Mouse (Mus musculus): ENCODE data around the gene Prss16. TPM values are rescaled to one million over a fixed set of nuclear protein-coding genes. Genes with fewer than 3 reads are reported as not detected.

Prss16 gene
- polyA plus RNA-seq, 1 experiment from 2014 or later = 0.10 TPM

DNA sequence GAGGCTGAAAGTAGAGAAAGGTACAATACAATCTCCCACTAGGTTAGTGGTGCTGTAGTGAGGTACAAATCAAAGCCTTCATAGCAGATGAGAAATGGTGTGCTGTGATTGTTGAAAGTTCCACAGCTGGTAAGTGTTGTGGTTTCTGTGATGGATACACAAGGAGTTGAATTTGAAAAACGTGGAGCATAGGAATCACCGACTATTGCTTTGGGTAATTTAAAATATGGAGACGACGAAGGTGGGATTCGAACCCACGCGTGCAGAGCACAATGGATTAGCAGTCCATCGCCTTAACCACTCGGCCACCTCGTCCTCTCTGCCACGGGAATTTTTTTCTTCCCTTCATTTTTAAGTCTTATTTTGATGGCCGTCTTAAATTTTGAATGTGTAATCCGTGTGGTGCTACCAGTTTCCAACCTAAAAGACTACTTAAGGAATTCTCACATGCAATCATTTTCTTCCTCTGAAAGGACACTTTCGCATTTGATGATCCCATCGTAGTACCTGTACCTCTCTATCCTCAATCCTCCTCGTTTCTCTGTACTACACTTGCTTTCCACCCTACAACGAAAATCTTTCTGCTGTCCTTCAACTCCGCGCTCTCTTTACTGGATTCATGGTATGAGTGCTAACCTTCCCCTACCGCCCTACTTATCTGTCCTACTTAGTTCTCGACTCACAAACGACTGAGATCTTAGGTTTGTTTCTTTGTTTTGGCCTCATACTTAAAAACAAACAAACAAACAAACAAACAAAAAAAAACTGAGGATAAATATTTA, 15.4 kb downstream of the Prss16 start:
- H3K9me3 ChIP-seq (replicated peaks; ENCODE audit: control insufficient read depth, low read length) = no peaks in the 10 kb centered on the region; the same call in 1 of the 2 replicates
- ATAC-seq (no peak), DNase-seq (ENCODE audit: low spot score) (peak; percentile 39)
- no peak overlapping the region for H3K4me3 ChIP-seq (ENCODE audit: low read depth, low read length)
- H3K36me3 ChIP-seq (ENCODE audit: control insufficient read depth, insufficient read depth, low read length) = no peaks in the 10 kb centered on the region
- peaks cover 11% of the 10 kb centered on the region; the same call in 1 of the 2 replicates for H3K4me1 ChIP-seq (ENCODE audit: control insufficient read depth, insufficient read depth, low read length)
- H3K9ac ChIP-seq (ENCODE audit: low read length) = no peak overlapping the region
- 1% methylated on average over 22 of the region's 22 CpGs for WGBS
- H3K27me3 ChIP-seq (replicated peaks; ENCODE audit: control insufficient read depth, insufficient read depth, low read length) = peaks cover 34% of the 10 kb centered on the region
- no peak overlapping the region for H3K27ac ChIP-seq (ENCODE audit: low read depth, low read length)
- no peak overlapping the region for H3K4me2 ChIP-seq (ENCODE audit: low read length)

GRCm38 (mm10) chr13:21992550-21992949, 17.0 kb downstream of the Prss16 start:
- no peak overlapping the region for H3K4me2 ChIP-seq (ENCODE audit: low read length)
- DNase-seq (ENCODE audit: low spot score) (no peak), ATAC-seq (no peak)
- no peaks in the 10 kb centered on the region; the same call in 1 of the 2 replicates for H3K9me3 ChIP-seq (replicated peaks; ENCODE audit: control insufficient read depth, low read length)
- H3K36me3 ChIP-seq (ENCODE audit: control insufficient read depth, insufficient read depth, low read length) = no peaks in the 10 kb centered on the region
- no peak overlapping the region for H3K9ac ChIP-seq (ENCODE audit: low read length)
- WGBS = 86% methylated on average over 5 of the region's 5 CpGs
- peaks cover 18% of the 10 kb centered on the region for H3K27me3 ChIP-seq (replicated peaks; ENCODE audit: control insufficient read depth, insufficient read depth, low read length)
- H3K27ac ChIP-seq (ENCODE audit: low read depth, low read length) = no peak overlapping the region
- peaks cover 11% of the 10 kb centered on the region; the same call in 1 of the 2 replicates for H3K4me1 ChIP-seq (ENCODE audit: control insufficient read depth, insufficient read depth, low read length)
- no peak overlapping the region for H3K4me3 ChIP-seq (ENCODE audit: low read depth, low read length)

- no peak for ATAC-seq
- WGBS = 81% methylated on average over 2 of the region's 2 CpGs
- Histone ChIP-seq H3K4me3 (ENCODE audit: low read depth, low read length) (no peak overlapping the region), H3K9me3 (replicated peaks; ENCODE audit: control insufficient read depth, low read length) (no peaks in the 10 kb centered on the region), H3K4me2 (ENCODE audit: low read length) (no peak overlapping the region), H3K9ac (ENCODE audit: low read length) (no peak overlapping the region), H3K27me3 (replicated peaks; ENCODE audit: control insufficient read depth, insufficient read depth, low read length) (peaks cover 31% of the 10 kb centered on the region), H3K36me3 (ENCODE audit: control insufficient read depth, insufficient read depth, low read length) (no peaks in the 10 kb centered on the region), H3K4me1 (ENCODE audit: control insufficient read depth, insufficient read depth, low read length) (peaks cover 5% of the 10 kb centered on the region; the same call in 1 of the 2 replicates), H3K27ac (ENCODE audit: low read depth, low read length) (no peak overlapping the region)
- no peak for DNase-seq (ENCODE audit: low spot score)
These were observed 25.1 kb downstream of the Prss16 start for GRCm38 (mm10) chr13:21984486-21984885.

- H3K4me2 ChIP-seq (ENCODE audit: low read length) = peak overlapping the region; percentile 97
- H3K9ac ChIP-seq (ENCODE audit: low read length) = peak overlapping the region; percentile 77
- peaks cover 33% of the 10 kb centered on the region for H3K27me3 ChIP-seq (replicated peaks; ENCODE audit: control insufficient read depth, insufficient read depth, low read length)
- H3K4me3 ChIP-seq (ENCODE audit: low read depth, low read length) = peak overlapping the region; percentile 51
- H3K4me1 ChIP-seq (ENCODE audit: control insufficient read depth, insufficient read depth, low read length) = peaks cover 5% of the 10 kb centered on the region; the same call in 1 of the 2 replicates
- no peak overlapping the region for H3K27ac ChIP-seq (ENCODE audit: low read depth, low read length)
- ATAC-seq = peak; percentile 37; the same call in 1 of the 2 replicates
- no peak for DNase-seq (ENCODE audit: low spot score)
- no peaks in the 10 kb centered on the region for H3K36me3 ChIP-seq (ENCODE audit: control insufficient read depth, insufficient read depth, low read length)
- 6% methylated on average over 17 of the region's 17 CpGs for WGBS
- H3K9me3 ChIP-seq (replicated peaks; ENCODE audit: control insufficient read depth, low read length) = no peaks in the 10 kb centered on the region
These were observed 27.7 kb downstream of the Prss16 start for GRCm38 (mm10) chr13:21981803-21982193.

- DNase-seq (ENCODE audit: low spot score) (peak; percentile 37), ATAC-seq (peak; percentile 72)
- peaks cover 33% of the 10 kb centered on the region for H3K27me3 ChIP-seq (replicated peaks; ENCODE audit: control insufficient read depth, insufficient read depth, low read length)
- H3K4me3 ChIP-seq (ENCODE audit: low read depth, low read length) = peak within 1 kb of the TSS; percentile 51
- H3K4me2 ChIP-seq (ENCODE audit: low read length) = peak within 1 kb of the TSS; percentile 97
- H3K4me1 ChIP-seq (ENCODE audit: control insufficient read depth, insufficient read depth, low read length) = peaks cover 5% of the 10 kb centered on the region; the same call in 1 of the 2 replicates
- peak within 1 kb of the TSS; percentile 77 for H3K9ac ChIP-seq (ENCODE audit: low read length)
- no peaks in the 10 kb centered on the region for H3K36me3 ChIP-seq (ENCODE audit: control insufficient read depth, insufficient read depth, low read length)
- no peaks in the 10 kb centered on the region for H3K9me3 ChIP-seq (replicated peaks; ENCODE audit: control insufficient read depth, low read length)
- no peak within 1 kb of the TSS for H3K27ac ChIP-seq (ENCODE audit: low read depth, low read length)
- WGBS = under 1% methylated on average over 58 of the region's 58 CpGs
These were observed 28.4 kb downstream of the Prss16 start, which contains the start of gene Pom121l2 for GRCm38 (mm10) chr13:21980981-21981802. Gene Pom121l2, plus strand, starts transcription at chr13:21981194.

- Histone ChIP-seq H3K27me3 (replicated peaks; ENCODE audit: control insufficient read depth, insufficient read depth, low read length) (peaks cover 7% of the 10 kb centered on the region), H3K4me2 (ENCODE audit: low read length) (peak overlapping the region; percentile 38), H3K27ac (ENCODE audit: low read depth, low read length) (peak overlapping the region; percentile 88), H3K9ac (ENCODE audit: low read length) (peak overlapping the region; percentile 70), H3K36me3 (ENCODE audit: control insufficient read depth, insufficient read depth, low read length) (no peaks in the 10 kb centered on the region), H3K4me1 (ENCODE audit: control insufficient read depth, insufficient read depth, low read length) (no peaks in the 10 kb centered on the region), H3K4me3 (ENCODE audit: low read depth, low read length) (peak overlapping the region; percentile 48), H3K9me3 (replicated peaks; ENCODE audit: control insufficient read depth, low read length) (no peaks in the 10 kb centered on the region)
- DNase-seq (ENCODE audit: low spot score) = peak; percentile 92
- peak; percentile 96 for ATAC-seq
- WGBS = 3% methylated on average over 20 of the region's 20 CpGs
These were observed 34.6 kb downstream of the Prss16 start for GRCm38 (mm10) chr13:21974726-21975473.

- Histone ChIP-seq H3K9ac (ENCODE audit: low read length) (peak overlapping the region; percentile 70), H3K4me3 (ENCODE audit: low read depth, low read length) (peak overlapping the region; percentile 48), H3K4me1 (ENCODE audit: control insufficient read depth, insufficient read depth, low read length) (no peaks in the 10 kb centered on the region), H3K4me2 (ENCODE audit: low read length) (peak overlapping the region; percentile 38), H3K27ac (ENCODE audit: low read depth, low read length) (peak overlapping the region; percentile 88), H3K9me3 (replicated peaks; ENCODE audit: control insufficient read depth, low read length) (no peaks in the 10 kb centered on the region), H3K27me3 (replicated peaks; ENCODE audit: control insufficient read depth, insufficient read depth, low read length) (peaks cover 3% of the 10 kb centered on the region; the same call in 1 of the 2 replicates), H3K36me3 (ENCODE audit: control insufficient read depth, insufficient read depth, low read length) (no peaks in the 10 kb centered on the region)
- ATAC-seq (peak; percentile 89), DNase-seq (ENCODE audit: low spot score) (peak; percentile 94)
- 0% methylated on average over 23 of the region's 23 CpGs for WGBS
These were observed 35.3 kb downstream of the Prss16 start for GRCm38 (mm10) chr13:21974221-21974725.

- H3K36me3 ChIP-seq (ENCODE audit: control insufficient read depth, insufficient read depth, low read length) = no peaks in the 10 kb centered on the region
- no peak for ATAC-seq
- DNase-seq (ENCODE audit: low spot score) = no peak
These were observed 37.9 kb downstream of the Prss16 start for GRCm38 (mm10) chr13:21971641-21972040.

More at GRCm38 (mm10) chr13:21971641-21972040, 37.9 kb downstream of the Prss16 start:
- Histone ChIP-seq H3K4me3 (ENCODE audit: low read depth, low read length) (no peak overlapping the region), H3K4me1 (ENCODE audit: control insufficient read depth, insufficient read depth, low read length) (no peaks in the 10 kb centered on the region), H3K4me2 (ENCODE audit: low read length) (no peak overlapping the region), H3K9me3 (replicated peaks; ENCODE audit: control insufficient read depth, low read length) (no peaks in the 10 kb centered on the region), H3K27ac (ENCODE audit: low read depth, low read length) (no peak overlapping the region), H3K9ac (ENCODE audit: low read length) (no peak overlapping the region), H3K27me3 (replicated peaks; ENCODE audit: control insufficient read depth, insufficient read depth, low read length) (no peaks in the 10 kb centered on the region)
- WGBS = 31% methylated on average over 3 of the region's 3 CpGs

Measured in forebrain, embryonic 14.5 days (tissue).